Mouse (Mus musculus) urinary bladder, adult 18-20 months (tissue): ENCODE results near the gene Usp25.

Experiments used
- DNase-seq, 2 experiments: peaks; one replicate each; pipeline ENCODE4 v3.0.0; 2022; ENCODE audit warnings: low spot score in 2 of 2, mixed read lengths in 2 of 2

The Usp25 gene

DNA sequence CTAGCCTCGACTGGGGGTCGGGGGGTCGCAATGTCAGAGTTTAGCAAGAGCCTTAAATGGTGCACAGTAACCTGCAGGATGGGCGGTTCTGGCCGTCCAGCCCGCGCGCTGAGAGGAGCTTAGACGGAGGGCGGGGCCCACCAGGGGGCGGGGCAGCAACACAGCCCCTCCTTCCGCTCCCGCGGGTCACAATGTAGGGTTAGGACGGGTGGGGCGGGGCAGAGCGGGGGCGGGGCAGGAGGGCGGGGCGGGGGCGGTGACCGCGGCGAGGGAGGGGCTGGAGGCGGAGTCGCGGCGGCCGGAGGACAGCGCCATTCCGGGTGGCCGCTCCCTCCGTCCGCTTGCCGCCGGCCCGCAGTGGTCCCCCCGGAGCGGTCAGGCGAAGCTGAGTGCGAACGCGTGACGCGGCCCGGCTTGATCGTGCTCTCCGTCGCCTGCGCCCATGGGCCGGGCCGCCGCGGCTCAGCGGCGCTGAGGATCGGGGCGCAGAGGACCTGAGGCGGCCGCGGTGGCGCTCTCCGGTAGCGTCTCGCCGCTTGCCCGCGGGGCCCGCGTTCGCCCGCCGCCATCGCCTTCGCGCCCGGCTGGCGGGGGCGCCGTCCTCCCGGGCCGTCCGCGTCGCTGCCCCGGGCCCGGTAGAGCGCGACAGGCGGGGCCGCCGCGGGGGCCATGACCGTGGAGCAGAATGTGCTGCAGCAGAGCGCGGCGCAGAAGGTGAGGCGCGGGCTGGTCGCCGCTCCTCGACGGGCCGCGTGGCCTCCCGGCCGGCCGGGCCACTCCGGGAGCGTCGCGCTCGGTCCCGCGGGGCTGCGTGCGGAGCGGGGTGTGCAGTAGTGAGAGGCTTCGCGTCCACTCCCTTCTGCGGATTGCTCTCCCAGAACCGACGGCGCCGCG is at the start of gene Usp25:
Usp25 (plus strand) TSS at position 280 of the 894 bp plus-strand sequence.
- DNase-seq, result peak; percentile 90 to 91

DNA sequence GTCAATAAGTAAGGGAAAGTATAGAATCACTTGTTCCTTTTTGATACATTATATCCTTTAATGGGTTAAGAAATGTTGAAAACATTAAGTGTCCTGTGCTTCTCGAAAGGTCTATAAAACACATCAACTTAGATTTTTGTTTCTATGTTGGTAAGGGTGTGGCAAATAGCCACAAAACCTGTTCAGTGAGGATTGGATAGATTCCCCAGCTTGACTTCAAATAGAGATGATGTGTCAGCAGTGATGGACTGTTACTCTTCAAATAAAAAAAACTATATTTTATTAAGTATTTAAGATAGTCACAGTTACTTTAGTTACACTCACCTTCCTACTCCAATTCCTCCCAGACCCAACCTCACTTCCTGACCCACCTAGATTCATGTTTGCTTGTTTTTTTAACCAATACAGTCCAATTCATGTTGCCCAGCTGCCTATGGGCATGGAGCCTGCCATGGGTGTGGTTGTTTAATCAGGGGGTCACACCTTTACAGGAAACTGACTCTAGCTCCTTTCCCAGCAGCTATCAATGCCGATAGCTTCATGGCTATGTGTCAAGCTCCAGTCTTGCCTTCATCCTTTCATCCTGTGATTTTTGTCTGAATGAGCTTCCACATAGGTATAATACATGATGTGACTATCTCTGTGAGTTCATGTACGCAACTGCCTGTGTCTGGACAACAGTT is 45.8 kb upstream of the Usp25 start:
- no peak for DNase-seq

DNA sequence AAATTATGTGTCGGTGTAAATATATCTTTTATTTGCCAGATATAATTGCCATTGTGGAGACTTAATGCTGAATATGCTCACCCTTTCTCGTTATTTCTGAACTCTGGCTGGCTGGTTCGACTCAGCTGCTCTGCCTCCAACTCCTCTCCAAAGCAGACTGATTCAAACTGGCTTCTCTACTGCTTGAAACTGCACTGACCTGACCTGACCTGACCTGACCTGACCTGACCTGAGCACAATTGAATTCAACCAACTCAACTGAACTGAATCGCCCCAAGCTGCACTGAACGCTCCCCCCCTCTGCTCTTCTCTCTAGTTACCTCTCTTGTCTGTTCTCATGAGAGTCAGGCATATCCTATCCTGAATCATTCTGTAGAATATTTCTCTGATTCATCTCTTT is 42.3 kb upstream of the Usp25 start:
- DNase-seq, result no peak

DNA sequence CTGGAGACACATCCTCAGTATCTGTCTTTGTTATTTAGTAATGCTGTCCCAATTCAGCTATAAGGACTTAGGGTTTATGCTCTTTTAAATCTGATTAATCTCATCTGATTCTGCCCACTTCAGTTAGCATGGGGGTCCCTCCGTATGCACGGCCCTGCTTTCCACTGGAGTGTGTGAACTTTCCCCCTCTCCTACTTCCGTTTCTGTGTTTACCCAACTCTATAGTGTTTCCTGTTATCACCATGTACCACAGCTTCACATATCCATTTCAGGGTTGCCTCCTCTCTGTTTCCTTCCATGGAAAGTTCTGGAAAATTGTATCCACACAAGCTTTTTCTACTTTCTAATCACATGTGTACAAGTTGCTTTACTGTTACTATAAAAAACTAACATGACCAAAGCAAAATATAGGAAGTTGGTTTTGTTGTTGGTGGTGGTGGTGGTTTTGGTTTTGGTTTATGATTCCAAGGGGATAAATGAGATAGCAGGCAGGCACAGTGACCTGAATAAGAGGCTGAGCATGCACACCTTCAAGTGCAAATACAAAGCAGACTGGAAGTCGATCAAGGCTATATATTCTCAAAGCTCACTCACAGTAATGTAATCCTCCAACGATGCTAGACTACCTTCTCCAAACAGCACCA is 36.6 kb upstream of the Usp25 start:
- DNase-seq, result no peak

DNA sequence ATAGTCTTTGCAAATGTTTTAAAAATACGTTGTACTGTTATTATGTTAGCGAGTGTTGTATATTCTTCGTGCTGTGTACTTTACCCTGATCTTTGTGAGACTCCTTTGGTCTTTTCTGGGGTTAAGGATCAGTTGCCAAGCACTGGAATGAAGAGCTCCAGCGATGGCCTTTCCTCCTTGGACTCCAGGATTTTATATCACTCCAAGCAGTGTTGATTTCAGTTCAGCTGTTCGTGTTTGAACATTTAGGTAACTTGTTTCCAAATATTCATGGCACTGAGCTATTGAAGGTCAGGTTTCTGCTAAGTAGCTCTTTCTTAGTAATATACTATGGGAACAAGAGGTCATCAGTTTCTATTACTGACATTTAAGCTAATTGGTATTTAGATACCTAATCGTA is 29.8 kb upstream of the Usp25 start:
- DNase-seq, result no peak

DNA sequence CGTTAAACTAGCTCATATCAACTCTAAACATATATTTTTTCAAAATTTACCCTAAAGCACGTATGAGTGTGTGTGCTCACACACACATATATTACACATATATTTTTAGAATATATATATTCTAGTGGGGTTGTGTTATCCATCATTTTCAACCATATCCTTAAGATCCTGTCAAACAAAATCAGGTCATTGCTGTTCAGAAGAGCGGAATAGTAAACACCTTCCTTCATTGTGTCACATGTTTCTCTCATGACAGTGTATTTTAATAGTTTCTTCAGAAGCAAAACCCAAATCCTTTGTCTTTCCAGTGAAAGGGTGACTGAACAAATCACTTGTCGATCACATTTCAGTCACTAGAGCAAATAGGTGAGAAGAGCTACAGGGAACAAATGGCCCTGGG is 25.8 kb upstream of the Usp25 start:
- DNase-seq, result no peak

DNA sequence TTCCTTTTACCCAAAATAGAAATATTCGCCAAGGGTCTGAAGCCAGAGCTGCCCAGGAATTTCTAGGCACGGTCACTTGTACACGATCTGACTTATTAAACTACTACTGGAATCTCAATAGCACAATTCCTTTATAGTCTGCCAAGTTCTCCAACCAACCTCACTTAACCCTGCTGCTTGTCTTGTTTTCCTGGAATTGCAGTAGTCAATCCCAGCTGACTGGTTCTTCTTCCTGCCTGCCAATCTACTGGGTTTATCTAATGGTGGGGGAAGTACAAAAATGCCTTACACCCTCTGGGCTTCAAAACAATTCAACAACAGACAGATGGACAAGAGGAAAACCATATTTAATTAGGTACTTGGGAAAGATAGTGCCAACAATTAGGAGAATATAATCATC is 9.6 kb upstream of the Usp25 start:
- no peak for DNase-seq

DNA sequence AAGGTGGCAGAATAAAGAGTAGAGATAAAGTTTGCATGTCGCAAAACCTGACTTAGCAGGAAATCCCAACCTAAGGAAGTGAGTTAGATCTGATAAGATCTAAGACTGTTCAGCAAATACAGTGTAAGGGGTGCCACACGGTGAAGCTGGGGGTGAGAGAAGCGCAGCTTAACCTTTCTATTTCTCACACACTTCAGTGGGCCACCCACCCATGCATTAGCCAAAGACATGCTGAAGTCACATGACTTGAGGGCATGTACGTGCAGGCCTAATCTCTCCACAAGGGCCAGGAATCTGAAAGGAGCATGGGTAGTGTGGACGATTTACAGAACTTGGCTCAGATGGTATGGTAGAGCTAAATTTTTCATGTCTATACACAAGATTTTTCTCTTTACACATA is 4.3 kb upstream of the Usp25 start:
- peak in 1 of 2 experiments; percentile 22 for DNase-seq

DNA sequence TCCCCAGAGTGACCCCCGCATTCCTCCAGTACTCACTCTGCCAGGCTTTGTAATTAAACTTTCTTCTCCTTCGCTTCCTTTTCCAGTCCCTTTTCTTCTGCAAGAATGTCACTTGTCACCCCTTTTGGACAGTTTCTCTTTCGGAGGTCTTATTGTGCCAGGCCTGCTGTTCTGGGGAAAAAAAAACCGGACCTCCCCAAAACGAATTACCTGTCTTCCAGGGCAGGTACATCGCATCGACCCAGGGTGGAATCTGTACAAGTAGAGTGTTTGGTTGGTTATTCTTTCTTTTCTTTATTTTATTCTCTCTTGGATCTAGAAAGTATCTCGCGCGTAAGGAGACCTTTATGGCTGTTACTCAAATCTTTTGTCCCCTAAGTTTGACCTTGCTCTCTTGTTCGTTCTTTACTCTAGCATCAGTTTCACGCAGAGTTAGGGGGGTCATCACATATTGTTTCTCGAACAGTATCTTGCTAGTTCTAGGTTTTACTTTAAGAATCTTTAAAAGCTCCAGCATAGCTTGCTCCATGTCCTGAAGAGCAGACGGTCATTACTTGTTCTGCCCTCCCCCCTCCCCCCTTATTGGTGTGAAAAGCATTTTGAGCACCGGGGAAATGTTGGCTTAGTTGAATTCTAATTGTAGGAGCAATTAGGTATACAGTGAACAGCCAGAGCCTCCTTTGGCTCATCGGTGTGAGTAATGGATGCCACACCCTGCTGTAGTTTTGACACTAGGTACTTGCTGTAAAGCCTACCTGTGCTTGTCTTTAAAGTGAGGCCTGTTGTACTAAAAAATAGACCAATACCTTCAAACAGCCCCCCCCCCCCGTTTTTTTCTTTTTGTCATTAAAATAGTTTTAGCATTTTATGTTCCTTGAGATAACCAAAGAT is 1.1 kb downstream of the Usp25 start:
- DNase-seq, result no peak

DNA sequence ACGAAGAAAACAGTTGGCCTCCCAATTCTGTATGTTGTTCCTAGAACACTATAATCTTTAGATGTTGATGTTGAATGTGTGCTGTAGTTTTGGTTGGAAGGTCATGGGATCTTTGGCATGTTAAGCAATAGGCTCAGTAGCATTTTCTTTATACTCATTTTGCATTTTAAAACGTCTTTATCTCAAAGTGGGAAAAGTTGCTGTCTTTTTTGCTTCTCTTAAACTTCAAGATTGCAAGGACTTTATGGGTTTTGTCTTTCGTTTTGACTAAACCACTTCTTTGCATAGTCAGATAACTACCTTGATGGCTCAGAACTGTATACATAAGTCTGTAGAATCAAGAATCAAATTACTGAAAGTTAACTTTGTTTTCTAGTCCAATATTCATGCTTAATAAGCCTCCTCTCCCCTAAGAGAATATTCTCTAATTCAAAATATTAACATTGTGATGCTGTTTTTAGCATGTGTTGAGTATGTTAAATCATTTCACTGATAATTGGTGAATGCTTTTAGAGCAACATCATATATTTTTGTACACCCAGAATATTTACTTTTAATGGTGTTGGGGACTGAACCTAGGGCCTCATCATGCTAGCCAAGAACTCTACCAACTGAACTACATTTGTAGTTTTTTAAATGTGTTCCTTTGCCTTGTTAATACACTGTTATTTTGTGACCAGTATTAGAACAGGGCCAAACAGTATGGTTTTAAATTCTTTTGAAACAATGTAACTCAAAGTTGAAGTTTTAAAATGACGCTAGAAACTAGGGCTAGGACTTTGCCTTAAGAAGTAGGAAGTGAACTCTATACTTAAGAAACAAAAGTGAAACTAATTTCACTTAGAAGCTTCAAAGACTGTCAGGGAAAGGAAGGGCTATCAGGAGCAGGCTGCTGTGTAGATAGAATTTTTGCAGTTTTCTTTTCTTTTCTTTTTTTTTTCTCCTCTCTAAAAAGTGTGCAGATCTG is 2.2 kb downstream of the Usp25 start:
- DNase-seq, result no peak

DNA sequence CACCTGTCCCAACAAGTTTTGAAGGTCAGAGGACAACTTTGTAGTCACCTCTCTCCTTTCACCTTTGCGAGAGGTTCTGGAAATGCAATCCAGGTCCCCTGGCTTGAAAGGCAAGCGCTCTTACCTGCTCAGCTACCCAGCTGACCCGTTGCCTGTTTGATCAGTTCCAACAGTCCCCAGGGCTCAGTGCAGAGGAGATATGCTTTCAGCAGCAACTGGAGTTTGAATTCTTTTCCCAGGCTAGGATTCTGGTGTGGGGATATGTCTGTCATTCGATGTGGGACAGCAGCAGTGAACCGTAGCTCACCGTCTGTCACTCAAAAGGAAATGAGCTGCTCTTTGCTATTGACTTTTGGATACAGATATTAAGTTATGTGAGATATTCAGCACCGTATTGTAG is 4.4 kb downstream of the Usp25 start:
- DNase-seq, result no peak

DNA sequence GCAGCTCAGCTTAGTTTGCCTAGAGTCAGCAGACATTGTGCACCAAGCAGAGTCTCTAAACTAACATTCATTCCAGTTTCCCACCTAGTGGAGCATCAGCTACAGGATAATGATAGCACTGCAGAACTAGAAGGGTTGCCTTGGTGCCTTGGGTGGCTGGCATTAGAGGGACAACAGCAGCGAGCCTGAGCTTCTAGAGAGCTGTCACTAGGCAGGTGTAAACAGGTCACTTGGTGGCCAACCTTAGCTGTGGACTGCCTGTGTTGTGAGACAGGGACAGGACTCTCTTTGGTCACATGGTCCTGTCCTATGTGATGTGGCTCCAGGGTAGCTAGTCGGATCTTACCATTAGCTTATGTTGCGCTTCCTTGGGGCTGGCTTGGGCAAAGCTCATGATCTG is 6.7 kb downstream of the Usp25 start:
- DNase-seq, result no peak

DNA sequence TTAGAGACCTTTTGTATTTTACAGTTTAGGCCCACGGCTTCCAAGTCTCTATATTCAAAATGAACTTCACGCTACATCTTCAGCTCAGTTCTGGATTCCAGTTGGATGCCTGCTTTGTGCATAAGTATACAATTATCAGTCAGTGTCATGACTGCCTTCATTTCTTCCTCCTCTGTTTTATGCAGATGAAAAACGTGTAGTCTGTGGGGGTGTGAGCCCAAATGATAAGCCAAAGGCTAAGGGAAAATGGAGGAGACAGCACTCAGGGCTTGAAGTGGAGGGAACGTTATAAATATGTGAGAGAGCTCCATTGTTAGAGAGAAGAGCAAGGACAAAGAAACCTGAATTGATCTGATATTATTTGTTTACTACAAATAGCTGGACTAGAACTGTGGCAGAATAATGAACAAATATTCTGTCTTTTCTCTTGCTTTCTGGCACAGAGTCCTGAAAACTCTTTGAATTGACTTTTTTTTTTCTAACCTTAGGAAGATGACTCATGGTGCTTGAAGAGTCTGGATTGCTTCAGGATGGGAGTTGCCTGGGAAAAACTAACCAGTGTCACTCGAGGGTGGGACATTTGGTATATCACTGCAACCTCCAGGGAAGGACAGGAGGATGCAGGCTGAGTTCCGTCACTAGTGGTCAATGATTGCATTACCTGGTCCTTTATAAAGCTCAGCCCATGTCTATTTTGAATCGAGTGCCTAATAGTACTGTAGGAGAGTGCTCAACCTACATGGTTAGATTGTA is 10.3 kb downstream of the Usp25 start:
- no peak for DNase-seq

DNA sequence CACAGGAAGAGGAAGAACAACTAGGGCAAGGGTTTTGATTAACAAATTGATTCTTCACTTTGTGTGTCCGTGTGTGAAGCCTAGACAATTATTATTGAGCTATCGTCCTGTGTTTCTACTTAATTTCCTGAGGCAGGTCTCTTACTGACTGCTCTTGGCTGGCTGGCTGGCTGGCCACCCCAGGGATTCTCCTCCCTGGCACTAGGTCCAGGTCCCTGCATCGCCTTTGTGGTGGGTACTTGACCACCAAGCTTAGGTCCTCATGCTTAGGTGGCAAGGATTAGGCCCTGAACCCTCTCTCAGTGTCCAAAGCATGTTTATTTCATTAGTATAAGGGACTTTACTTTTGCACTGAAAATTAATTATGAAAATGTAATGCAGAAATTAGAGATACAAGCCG is 12.6 kb downstream of the Usp25 start:
- no peak for DNase-seq

DNA sequence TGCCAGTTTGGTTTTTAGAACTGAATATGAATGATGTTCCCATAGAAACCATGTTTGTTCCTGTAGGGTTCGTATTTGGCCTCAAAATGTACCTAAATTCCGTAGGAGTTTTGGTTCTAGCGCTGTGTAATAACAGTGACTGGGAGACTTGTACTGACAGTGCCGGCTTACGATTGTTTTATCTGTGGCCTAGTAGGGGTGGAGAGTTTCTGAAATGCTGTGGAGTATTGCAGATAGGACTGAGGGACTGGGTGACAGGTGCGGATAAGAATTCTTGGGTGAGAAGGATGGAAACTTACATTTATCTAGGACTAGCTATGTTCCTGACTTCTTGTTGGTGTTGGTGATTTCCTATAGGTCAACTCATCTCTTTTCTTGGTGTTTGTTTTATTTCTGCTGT is 13.4 kb downstream of the Usp25 start:
- no peak for DNase-seq

DNA sequence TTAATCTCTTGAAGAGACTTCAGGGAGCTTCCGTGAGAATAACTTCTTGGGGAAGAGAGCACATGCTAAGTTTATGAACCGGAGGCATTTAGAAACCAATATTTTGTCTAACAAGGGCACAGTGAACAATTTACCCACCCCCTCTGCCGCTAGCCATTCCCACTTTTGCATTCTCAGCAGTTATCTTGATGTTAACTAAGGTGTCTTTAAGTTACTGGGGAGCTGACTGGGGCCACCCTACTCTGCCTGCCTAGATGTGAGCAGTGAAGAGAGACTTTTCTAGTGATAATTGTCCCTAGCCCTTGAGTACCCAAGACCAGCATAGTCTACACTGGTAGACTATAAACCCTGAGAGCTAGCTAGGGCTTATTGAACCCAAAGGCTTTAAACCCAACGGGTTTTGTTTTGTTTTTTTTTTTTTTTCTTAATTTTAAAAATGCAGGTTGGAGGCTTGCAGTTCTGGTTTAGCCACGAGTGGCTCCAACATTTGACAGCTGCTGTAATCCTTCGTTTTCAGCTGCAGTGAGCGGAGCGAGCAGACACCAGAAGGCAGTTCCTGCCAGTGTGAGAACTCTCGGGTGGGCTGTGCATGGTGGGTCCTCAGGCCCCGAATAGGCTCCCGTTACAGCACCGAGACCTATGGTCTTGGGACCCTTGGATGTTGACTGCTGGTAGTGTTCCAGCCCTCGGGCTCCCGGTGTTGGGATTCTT is 14.6 kb downstream of the Usp25 start:
- no peak for DNase-seq

DNA sequence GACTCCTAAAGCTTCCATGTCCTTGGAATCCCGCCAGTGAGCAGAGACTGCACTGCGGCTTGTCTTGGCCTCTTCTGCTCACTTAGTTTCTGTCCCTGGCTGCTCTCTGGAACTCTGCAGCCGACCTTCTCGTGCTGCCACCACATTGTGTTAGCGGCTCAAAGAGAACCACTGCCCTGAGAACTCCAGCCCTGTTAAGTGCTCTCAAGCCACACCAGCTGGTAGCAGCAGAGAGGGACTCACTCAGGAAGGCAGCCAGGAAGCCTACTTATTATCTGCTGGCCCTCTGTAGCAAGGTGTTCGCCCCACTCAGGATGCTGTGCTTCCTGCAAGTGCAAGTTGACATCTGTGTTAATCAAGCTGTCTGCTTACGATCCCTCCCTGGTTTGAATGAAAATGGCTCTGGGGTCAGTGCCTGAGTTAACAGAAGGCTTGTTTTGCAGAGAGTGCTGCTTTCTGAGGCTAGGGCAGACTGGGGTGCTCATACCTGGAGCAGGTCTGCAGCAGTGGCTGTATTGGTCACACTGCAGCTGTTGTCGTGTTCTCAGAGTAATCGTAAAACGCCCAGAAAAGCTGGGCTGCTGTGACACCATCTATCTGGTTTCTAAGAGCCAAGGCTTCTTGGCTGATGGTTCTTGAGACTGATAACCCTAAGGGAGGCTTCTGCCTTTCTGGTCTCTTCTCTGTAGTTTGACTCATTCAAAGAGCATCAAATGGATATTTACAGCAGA is 15.3 kb downstream of the Usp25 start:
- DNase-seq, result no peak

DNA sequence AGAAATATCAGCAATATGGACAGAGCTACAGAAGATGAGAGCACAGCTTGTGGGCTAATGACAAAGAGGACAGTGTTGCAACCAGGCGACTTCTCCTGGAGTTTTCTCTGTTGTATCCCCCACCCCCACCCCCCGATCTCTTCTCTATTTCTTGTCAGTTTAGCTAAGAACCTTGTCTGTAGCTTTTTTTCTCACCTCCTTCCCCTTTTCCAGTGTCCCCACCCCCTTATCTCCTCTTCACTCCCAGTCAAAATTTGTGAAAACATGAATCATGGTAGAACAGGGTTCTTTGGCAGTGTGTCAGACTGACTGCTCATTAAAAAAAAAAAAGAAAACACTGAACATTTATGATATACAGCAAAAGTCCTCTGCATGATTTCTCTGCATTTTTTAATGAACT is 16.9 kb downstream of the Usp25 start:
- DNase-seq, result no peak
